Mouse (Mus musculus) kidney, adult 2 months (tissue): ENCODE measurements around the gene Trim42.

ENCODE experiments used
- CTCF ChIP-seq: fragments of 200-500 bp; conservative IDR thresholded peaks from 2 replicates; pipeline ENCODE4 v1.5.1; 2011; ENCODE audit warnings: low read depth, mild to moderate bottlenecking, control low read depth, low read length, moderate library complexity, mixed read lengths; ENCODE audit not compliant: insufficient read depth, insufficient read length
- POLR2A ChIP-seq: fragments of 200-500 bp; IDR thresholded peaks from one replicate; pipeline ENCODE4 v1.6.1; 2011; ENCODE audit warnings: low read depth, low read length, control low read depth

- TF ChIP-seq CTCF, result no peak
- TF ChIP-seq POLR2A, result no peak
Measured at GRCm38 (mm10) chr9:97322120-97322519, 47.6 kb downstream of the Trim42 start.
